In the genomic region with DNA sequence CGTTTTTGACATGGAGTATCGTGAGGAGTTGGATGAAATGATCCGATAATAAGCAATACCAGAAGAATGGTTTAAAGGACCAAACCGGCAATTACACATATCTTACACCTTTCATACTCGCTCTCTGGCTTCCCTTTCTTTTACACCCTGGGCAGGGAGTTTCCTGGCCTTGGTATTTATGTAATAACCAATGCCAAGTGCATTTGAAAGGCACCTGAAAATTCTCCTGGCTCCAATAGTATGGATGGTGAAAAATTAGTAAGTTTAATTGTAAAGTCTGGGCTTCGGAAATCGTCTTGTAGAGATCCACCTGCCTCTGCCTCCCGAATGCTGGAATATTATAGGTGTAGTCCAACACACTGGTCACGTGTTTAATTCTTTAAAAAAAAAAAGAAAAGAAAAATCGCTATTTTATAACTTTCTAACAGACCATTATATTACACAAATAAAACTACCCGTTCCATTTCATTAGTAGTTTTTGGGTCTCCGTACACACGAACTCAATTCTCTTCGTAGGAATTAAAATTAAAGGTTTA, we compare ENCODE assay signal across 8 mouse cellular contexts. TPM values are rescaled to one million over a fixed set of nuclear protein-coding genes. Genes with fewer than 3 reads are reported as not detected.
A peak's percentile ranks its signal among the peaks of the same experiment; 100 is the strongest.
DNase-seq lines count a peak whose midpoint lies in the region; ATAC-seq and TF ChIP-seq lines count a peak whose summit lies in the region.

No protein-coding gene starts in this region.

- ATAC-seq in heart, embryonic 16.5 days (replicated peaks; ENCODE audit: extremely low read depth, insufficient read depth, low FRiP score), result no peak
- ATAC-seq in liver, embryonic 16.5 days (ENCODE audit: low read depth), result no peak
- ATAC-seq in megakaryocyte progenitor cell, adult 5-6 weeks (replicated peaks; ENCODE audit: poor library complexity), result no peak

- under 1% methylated on average over 14 of the region's 14 CpGs for WGBS in bone marrow, adult 2 months
- 3% methylated on average over 14 of the region's 14 CpGs for WGBS in heart, embryonic 16.5 days
- WGBS in liver, embryonic 16.5 days (ENCODE audit: insufficient replicate concordance), result under 1% methylated on average over 14 of the region's 14 CpGs

- no peaks in the 10 kb centered on the region for H3K27me3 ChIP-seq in heart, embryonic 16.5 days (ENCODE audit: control insufficient read depth, insufficient read depth, low read length)
- H3K27me3 ChIP-seq in liver, embryonic 16.5 days (ENCODE audit: control insufficient read depth, insufficient read depth, low read depth, low read length), result no peaks in the 10 kb centered on the region; the same call in 1 of the 2 replicates

- peak overlapping the region; percentile 94 for H3K4me3 ChIP-seq in bone marrow, adult 2 months (replicated peaks; ENCODE audit: control insufficient read depth, low read depth, low read length)
- peak overlapping the region; percentile 77 for H3K4me3 ChIP-seq in heart, embryonic 16.5 days (ENCODE audit: low read length)
- peak overlapping the region; percentile 75 for H3K4me3 ChIP-seq in liver, embryonic 16.5 days (ENCODE audit: low read depth, low read length)

- TF ChIP-seq POLR2A in bone marrow, adult 2 months (IDR thresholded peaks at IDR 0.05; ENCODE audit: borderline replicate concordance, control insufficient read depth, low read depth, low read length), result no peak; the same call in 1 of the 2 replicates

- H3K36me3 ChIP-seq in heart, embryonic 16.5 days (ENCODE audit: control insufficient read depth, insufficient read depth), result no peaks in the 10 kb centered on the region
- no peaks in the 10 kb centered on the region for H3K36me3 ChIP-seq in liver, embryonic 16.5 days (ENCODE audit: control insufficient read depth, insufficient read depth)

- H3K4me1 ChIP-seq in bone marrow, adult 2 months (ENCODE audit: control insufficient read depth, insufficient read depth, low read length), result no peaks in the 10 kb centered on the region
- H3K4me1 ChIP-seq in heart, embryonic 16.5 days (ENCODE audit: control insufficient read depth, insufficient read depth, low read length), result peaks cover 15% of the 10 kb centered on the region
- peaks cover 29% of the 10 kb centered on the region for H3K4me1 ChIP-seq in liver, embryonic 16.5 days (ENCODE audit: control insufficient read depth, low read depth, low read length)

- H3K9me3 ChIP-seq in heart, embryonic 16.5 days (replicated peaks; ENCODE audit: control insufficient read depth, low read length), result no peaks in the 10 kb centered on the region
- no peaks in the 10 kb centered on the region for H3K9me3 ChIP-seq in liver, embryonic 16.5 days (replicated peaks; ENCODE audit: control insufficient read depth, low read length)

- peak overlapping the region; percentile 67 for H3K9ac ChIP-seq in heart, embryonic 16.5 days (ENCODE audit: low read length)
- H3K9ac ChIP-seq in liver, embryonic 16.5 days (ENCODE audit: low read depth, low read length), result peak overlapping the region; percentile 76

- no peak overlapping the region for H3K27ac ChIP-seq in bone marrow, adult 2 months (ENCODE audit: control insufficient read depth, insufficient read depth, low read depth, low read length, poor library complexity)
- peak overlapping the region; percentile 20; the same call in 1 of the 2 replicates for H3K27ac ChIP-seq in heart, embryonic 16.5 days (ENCODE audit: low read length)
- peak overlapping the region; percentile 83 for H3K27ac ChIP-seq in liver, embryonic 16.5 days (ENCODE audit: low read length)

- DNase-seq in kidney, adult 9 months, result peak; percentile 32
- DNase-seq in kidney, postnatal 4 days, result no peak
- DNase-seq in left cerebral cortex, postnatal 4 days, result no peak
- DNase-seq in layer of hippocampus, adult 9-10 months (ENCODE audit: low spot score), result no peak

- H3K4me2 ChIP-seq in heart, embryonic 16.5 days (ENCODE audit: low read depth, low read length), result peak overlapping the region; percentile 94
- peak overlapping the region; percentile 97 for H3K4me2 ChIP-seq in liver, embryonic 16.5 days (ENCODE audit: low read depth, low read length)

- intact Hi-C loops in left cerebral cortex, postnatal 4 days (cut with DNase I), result no loop called here

- TF ChIP-seq CTCF in bone marrow, adult 2 months (IDR thresholded peaks at IDR 0.05; ENCODE audit: control insufficient read depth, insufficient read depth, low read length), result no peak

RNA-seq across cellular contexts. Expression of gene Trim27, which starts 10.1 kb away (rescaled TPM):
- polyA plus RNA-seq in bone marrow, adult 2 months (2011; ENCODE audit: insufficient read depth, insufficient read length, low replicate concordance, missing spikeins), result 41.4 and 45.6 TPM in 2 replicates
- polyA plus RNA-seq in heart, embryonic 16.5 days (2015; fragmentation: Nextera tagmentation; extraction: Ambion mirVana), result 72.4 and 72.8 TPM in 2 replicates
- polyA plus RNA-seq in liver, embryonic 16.5 days (2015; fragmentation: Nextera tagmentation; extraction: Ambion mirVana), result 41.3 and 42.7 TPM in 2 replicates
- 10 to 100 TPM; 57.6 to 65.0 TPM for total RNA-seq in left cerebral cortex, postnatal 4 days (2021)
- 108 and 116 TPM in 2 replicates for total RNA-seq in megakaryocyte progenitor cell, adult 5-6 weeks (2015)
- total RNA-seq in megakaryocyte progenitor cell, adult 5-6 weeks (2017), result 170 and 177 TPM in 2 replicates

RNA-seq across cellular contexts. Expression of gene Olfr1368, which starts 23.5 kb away (rescaled TPM):
- polyA plus RNA-seq in bone marrow, adult 2 months (2011; ENCODE audit: insufficient read depth, insufficient read length, low replicate concordance, missing spikeins), result not detected in 2 replicates
- polyA plus RNA-seq in heart, embryonic 16.5 days (2015; fragmentation: Nextera tagmentation; extraction: Ambion mirVana), result not detected in 2 replicates
- polyA plus RNA-seq in liver, embryonic 16.5 days (2015; fragmentation: Nextera tagmentation; extraction: Ambion mirVana), result not detected in 2 replicates
- total RNA-seq in left cerebral cortex, postnatal 4 days (2021), result not detected
- total RNA-seq in megakaryocyte progenitor cell, adult 5-6 weeks (2015), result not detected in 2 replicates
- total RNA-seq in megakaryocyte progenitor cell, adult 5-6 weeks (2017), result not detected in 2 replicates

RNA-seq across cellular contexts. Expression of gene Olfr263, which starts 39.8 kb away (rescaled TPM):
- polyA plus RNA-seq in bone marrow, adult 2 months (2011; ENCODE audit: insufficient read depth, insufficient read length, low replicate concordance, missing spikeins), result not detected in 2 replicates
- polyA plus RNA-seq in heart, embryonic 16.5 days (2015; fragmentation: Nextera tagmentation; extraction: Ambion mirVana), result not detected in 2 replicates
- polyA plus RNA-seq in liver, embryonic 16.5 days (2015; fragmentation: Nextera tagmentation; extraction: Ambion mirVana), result not detected in 2 replicates
- total RNA-seq in left cerebral cortex, postnatal 4 days (2021), result not detected
- not detected in 2 replicates for total RNA-seq in megakaryocyte progenitor cell, adult 5-6 weeks (2015)
- total RNA-seq in megakaryocyte progenitor cell, adult 5-6 weeks (2017), result not detected in 2 replicates

RNA-seq across cellular contexts. Expression of gene Olfr1369-ps1, which starts 57.9 kb away (rescaled TPM):
- polyA plus RNA-seq in bone marrow, adult 2 months (2011; ENCODE audit: insufficient read depth, insufficient read length, low replicate concordance, missing spikeins), result not detected in 2 replicates
- 0.04 TPM in 1 of 2 replicates, not detected in the other for polyA plus RNA-seq in heart, embryonic 16.5 days (2015; fragmentation: Nextera tagmentation; extraction: Ambion mirVana)
- polyA plus RNA-seq in liver, embryonic 16.5 days (2015; fragmentation: Nextera tagmentation; extraction: Ambion mirVana), result 0.05 TPM in 1 of 2 replicates, not detected in the other
- not detected for total RNA-seq in left cerebral cortex, postnatal 4 days (2021)
- not detected in 2 replicates for total RNA-seq in megakaryocyte progenitor cell, adult 5-6 weeks (2015)
- total RNA-seq in megakaryocyte progenitor cell, adult 5-6 weeks (2017), result not detected in 2 replicates
